ENCODE assay signal across 18 mouse cellular contexts in genomic region chr16:90181673-90182072, GRCm38 (mm10). TPM values are rescaled to one million over a fixed set of nuclear protein-coding genes. Genes with fewer than 3 reads are reported as not detected.
DNase-seq lines count a peak whose midpoint lies in the region; ATAC-seq and TF ChIP-seq lines count a peak whose summit lies in the region.
"Had no signal": no experiment of that assay in that cellular context is flagged by ENCODE, and none has a peak within 500 bp of the region (broad histone marks: within the 10 kb centered on the region; RNA-seq: fewer than 3 reads in every experiment).

No protein-coding gene starts in this region.

- no peak overlapping the region for H3K9ac ChIP-seq in forebrain, embryonic 12.5 days
- H3K9ac ChIP-seq: forebrain, embryonic 15.5 days; liver, embryonic 13.5 days; neural tube, embryonic 13.5 days had no signal

- 71% methylated on average over 8 of the region's 8 CpGs for WGBS in lung, adult 2 months
- 90% methylated on average over 8 of the region's 8 CpGs for WGBS in forebrain, embryonic 12.5 days

- no peak overlapping the region for H3K27ac ChIP-seq in forebrain, embryonic 12.5 days
- H3K27ac ChIP-seq: forebrain, embryonic 15.5 days; limb, embryonic 10.5 days; liver, embryonic 13.5 days; neural tube, embryonic 13.5 days had no signal

- H3K27me3 ChIP-seq in forebrain, embryonic 12.5 days, result peaks cover 3% of the 10 kb centered on the region; the same call in 1 of the 2 replicates
- H3K27me3 ChIP-seq: forebrain, embryonic 15.5 days; liver, embryonic 13.5 days; neural tube, embryonic 13.5 days; Patski had no signal

- H3K36me3 ChIP-seq in forebrain, embryonic 12.5 days (replicated peaks), result no peaks in the 10 kb centered on the region
- H3K36me3 ChIP-seq: forebrain, embryonic 15.5 days; limb, embryonic 10.5 days; liver, embryonic 13.5 days; neural tube, embryonic 13.5 days had no signal

- no peaks in the 10 kb centered on the region for H3K9me3 ChIP-seq in forebrain, embryonic 12.5 days
- H3K9me3 ChIP-seq: forebrain, embryonic 15.5 days; limb, embryonic 10.5 days; liver, embryonic 13.5 days; neural tube, embryonic 13.5 days had no signal

- TF ChIP-seq POLR2A in lung, adult 2 months (IDR thresholded peaks at IDR 0.05; ENCODE audit: borderline replicate concordance, extremely low read depth, low read depth, low read length), result no peak

- no peak overlapping the region for H3K4me3 ChIP-seq in lung, adult 2 months (replicated peaks; ENCODE audit: extremely low read depth, low read depth, low read length)
- no peak overlapping the region for H3K4me3 ChIP-seq in forebrain, embryonic 12.5 days (replicated peaks)
- H3K4me3 ChIP-seq: forebrain, embryonic 15.5 days; limb, embryonic 10.5 days; liver, embryonic 13.5 days; neural tube, embryonic 13.5 days had no signal

- no peak overlapping the region for H3K4me2 ChIP-seq in forebrain, embryonic 12.5 days
- H3K4me2 ChIP-seq: forebrain, embryonic 15.5 days; heart, embryonic 11.5 days; liver, embryonic 13.5 days; neural tube, embryonic 13.5 days had no signal

- peak; percentile 62 for DNase-seq in adrenal gland, adult 2 months
- no peak for DNase-seq in adrenal gland, adult 18-20 months (ENCODE audit: low spot score in 2 of 2)
- DNase-seq in lung, adult 18-20 months, result peak; percentile 72 to 83
- no peak for DNase-seq in lung, adult 2 months
- DNase-seq in cerebellum, adult 9-11 months, result peak; percentile 48
- DNase-seq in ovary, postnatal 36 days (ENCODE audit: low spot score), result peak; percentile 37
- DNase-seq: gastrocnemius, postnatal 10 days; heart, postnatal 4 days; layer of hippocampus, postnatal 36 days; liver, embryonic 13.5 days; thymus, adult 18-20 months had no signal

- no peak for TF ChIP-seq CTCF in lung, adult 2 months (IDR thresholded peaks at IDR 0.05; ENCODE audit: insufficient read depth, low read length)

- no peaks in the 10 kb centered on the region for H3K4me1 ChIP-seq in lung, adult 2 months (ENCODE audit: control insufficient read depth, insufficient read depth, low read length)
- H3K4me1 ChIP-seq in forebrain, embryonic 12.5 days, result peaks cover 3% of the 10 kb centered on the region

- ATAC-seq in activated CD4-positive, CD25-positive, alpha-beta regulatory T cell, adult 4 months, result no peak
- no peak for ATAC-seq in forebrain, embryonic 12.5 days (ENCODE audit: low FRiP score)
- ATAC-seq: forebrain, embryonic 15.5 days; Patski had no signal

RNA-seq across cellular contexts. Expression of gene Tiam1, which starts 38.1 kb away (rescaled TPM):
- 10 to 100 TPM; 70.3 to 76.2 TPM for total RNA-seq in adrenal gland, adult 2 months (2021)
- polyA plus RNA-seq in adrenal gland, adult 2 months (2012; rRNA removed), result 9.5 and 10.4 TPM in 2 replicates
- 10 to 100 TPM; 56.4 to 59.2 TPM for total RNA-seq in adrenal gland, adult 18-20 months (2021)
- 7.1 and 14.6 TPM in 2 replicates for polyA plus RNA-seq in lung, adult 2 months (2012; rRNA removed)
- 10 to 100 TPM; 49.7 to 53.9 TPM for polyA plus RNA-seq in activated CD4-positive, CD25-positive, alpha-beta regulatory T cell, adult 4 months (2017; shearing (Covaris generic))
- polyA plus RNA-seq in forebrain, embryonic 12.5 days (2016; fragmentation: Nextera tagmentation; extraction: Ambion mirVana), result 24.7 and 31.5 TPM in 2 replicates

RNA-seq across cellular contexts. Expression of gene Sod1, which starts 38.9 kb away (rescaled TPM):
- 1,000 to 10,000 TPM; 1,281 to 1,419 TPM for total RNA-seq in adrenal gland, adult 2 months (2021)
- 539 and 713 TPM in 2 replicates for polyA plus RNA-seq in adrenal gland, adult 2 months (2012; rRNA removed)
- 1,000 to 10,000 TPM; 1,319 to 1,602 TPM for total RNA-seq in adrenal gland, adult 18-20 months (2021)
- polyA plus RNA-seq in lung, adult 2 months (2012; rRNA removed), result 547 and 549 TPM in 2 replicates
- 1,000 to 10,000 TPM; 1,344 to 1,485 TPM for polyA plus RNA-seq in activated CD4-positive, CD25-positive, alpha-beta regulatory T cell, adult 4 months (2017; shearing (Covaris generic))
- polyA plus RNA-seq in forebrain, embryonic 12.5 days (2016; fragmentation: Nextera tagmentation; extraction: Ambion mirVana), result 837 and 844 TPM in 2 replicates

Comparison
In these comparisons a context has a peak if more than half of its experiments do, and no peak if none do; other contexts are left out.
1. DNase-seq: peak in adrenal gland, adult 2 months (single experiment), lung, adult 18-20 months (2 of 2), cerebellum, adult 9-11 months (single experiment) and ovary, postnatal 36 days (single experiment); none in adrenal gland, adult 18-20 months (0 of 2) and lung, adult 2 months (single experiment).